Mouse (Mus musculus): Measurements from ENCODE around the gene Cc2d2b. TPM values are rescaled to one million over a fixed set of nuclear protein-coding genes. Genes with fewer than 3 reads are reported as not detected.

The Cc2d2b gene
- 0.13 and 0.33 TPM in 2 replicates for polyA plus RNA-seq (2015; fragmentation: Nextera tagmentation; extraction: Ambion mirVana)

- Histone ChIP-seq H3K36me3 (no peaks in the 10 kb centered on the region), H3K9ac (replicated peaks) (no peak within 1 kb of the TSS), H3K9me3 (no peaks in the 10 kb centered on the region), H3K4me3 (no peak within 1 kb of the TSS), H3K27ac (replicated peaks) (peak within 1 kb of the TSS; percentile 59), H3K4me1 (no peaks in the 10 kb centered on the region), H3K27me3 (no peaks in the 10 kb centered on the region), H3K4me2 (replicated peaks) (no peak within 1 kb of the TSS)
- ATAC-seq (replicated peaks) = no peak
- 69% methylated on average over 16 of the region's 17 CpGs for WGBS
These were observed at the start of gene Cc2d2b for GRCm38 (mm10) chr19:40748559-40748958. TSS of gene Cc2d2b (plus strand) at chr19:40748753.

- Histone ChIP-seq H3K9me3 (no peaks in the 10 kb centered on the region), H3K4me1 (peaks cover 10% of the 10 kb centered on the region; the same call in 1 of the 2 replicates), H3K4me2 (replicated peaks) (no peak overlapping the region), H3K27me3 (no peaks in the 10 kb centered on the region), H3K4me3 (no peak overlapping the region), H3K36me3 (no peaks in the 10 kb centered on the region), H3K9ac (replicated peaks) (no peak overlapping the region), H3K27ac (replicated peaks) (no peak overlapping the region)
- no peak for ATAC-seq (replicated peaks)
- WGBS = 30% methylated on average over 5 of the region's 5 CpGs
These were observed 48.7 kb upstream of the Cc2d2b start for GRCm38 (mm10) chr19:40699816-40700215.

- 32% methylated on average over 4 of the region's 4 CpGs for WGBS
- Histone ChIP-seq H3K27me3 (no peaks in the 10 kb centered on the region), H3K4me2 (replicated peaks) (no peak overlapping the region), H3K9ac (replicated peaks) (no peak overlapping the region), H3K4me1 (peaks cover 10% of the 10 kb centered on the region; the same call in 1 of the 2 replicates), H3K4me3 (no peak overlapping the region), H3K9me3 (no peaks in the 10 kb centered on the region), H3K27ac (replicated peaks) (no peak overlapping the region), H3K36me3 (no peaks in the 10 kb centered on the region)
- 0 out of 2 replicates have a peak, but pooled peaks have one; percentile 48 for ATAC-seq (replicated peaks)
These were observed 46.1 kb upstream of the Cc2d2b start for GRCm38 (mm10) chr19:40702406-40702805.

- WGBS = 78% methylated on average over 16 of the region's 16 CpGs
- no peak for ATAC-seq (replicated peaks)
These were observed 35.5 kb upstream of the Cc2d2b start for GRCm38 (mm10) chr19:40712889-40713628.

GRCm38 (mm10) chr19:40714700-40715099 is 33.9 kb upstream of the Cc2d2b start:
- no peak overlapping the region for H3K27ac ChIP-seq (replicated peaks)
- H3K27me3 ChIP-seq = no peaks in the 10 kb centered on the region
- 69% methylated on average over 5 of the region's 5 CpGs for WGBS
- H3K4me1 ChIP-seq = no peaks in the 10 kb centered on the region
- H3K9me3 ChIP-seq = no peaks in the 10 kb centered on the region
- no peaks in the 10 kb centered on the region for H3K36me3 ChIP-seq
- H3K4me3 ChIP-seq = no peak overlapping the region
- H3K9ac ChIP-seq (replicated peaks) = no peak overlapping the region
- H3K4me2 ChIP-seq (replicated peaks) = no peak overlapping the region
- no peak for ATAC-seq (replicated peaks)

More at GRCm38 (mm10) chr19:40712889-40713628, 35.5 kb upstream of the Cc2d2b start:
- H3K27ac ChIP-seq (replicated peaks) = 0 out of 2 replicates have a peak overlapping the region, but pooled peaks have one; percentile 54
- H3K36me3 ChIP-seq = no peaks in the 10 kb centered on the region
- no peak overlapping the region for H3K4me2 ChIP-seq (replicated peaks)
- H3K9ac ChIP-seq (replicated peaks) = no peak overlapping the region
- H3K9me3 ChIP-seq = no peaks in the 10 kb centered on the region
- no peaks in the 10 kb centered on the region for H3K27me3 ChIP-seq
- H3K4me1 ChIP-seq = no peaks in the 10 kb centered on the region
- no peak overlapping the region for H3K4me3 ChIP-seq

- WGBS = 79% methylated on average over 6 of the region's 6 CpGs
- Histone ChIP-seq H3K27me3 (no peaks in the 10 kb centered on the region), H3K4me2 (replicated peaks) (no peak overlapping the region), H3K36me3 (no peaks in the 10 kb centered on the region), H3K27ac (replicated peaks) (no peak overlapping the region), H3K4me1 (peaks cover under 1% of the 10 kb centered on the region), H3K9me3 (no peaks in the 10 kb centered on the region), H3K9ac (replicated peaks) (no peak overlapping the region), H3K4me3 (no peak overlapping the region)
- ATAC-seq (replicated peaks) = no peak
These were observed 31.6 kb upstream of the Cc2d2b start for GRCm38 (mm10) chr19:40716981-40717380.

GRCm38 (mm10) chr19:40719439-40720105 is 29.0 kb upstream of the Cc2d2b start:
- 60% methylated on average over 11 of the region's 11 CpGs for WGBS
- no peak for ATAC-seq (replicated peaks)
- no peak overlapping the region for H3K27ac ChIP-seq (replicated peaks)
- no peaks in the 10 kb centered on the region for H3K27me3 ChIP-seq
- H3K36me3 ChIP-seq = no peaks in the 10 kb centered on the region
- H3K4me3 ChIP-seq = no peak overlapping the region
- H3K9ac ChIP-seq (replicated peaks) = no peak overlapping the region
- no peaks in the 10 kb centered on the region for H3K9me3 ChIP-seq
- H3K4me2 ChIP-seq (replicated peaks) = no peak overlapping the region
- H3K4me1 ChIP-seq = peaks cover 5% of the 10 kb centered on the region

- 91% methylated on average over 12 of the region's 12 CpGs for WGBS
- Histone ChIP-seq H3K36me3 (no peaks in the 10 kb centered on the region), H3K4me3 (no peak overlapping the region), H3K27ac (replicated peaks) (no peak overlapping the region), H3K4me2 (replicated peaks) (no peak overlapping the region), H3K9ac (replicated peaks) (no peak overlapping the region), H3K4me1 (peaks cover 5% of the 10 kb centered on the region), H3K27me3 (no peaks in the 10 kb centered on the region), H3K9me3 (no peaks in the 10 kb centered on the region)
- no peak for ATAC-seq (replicated peaks)
These were observed 28.2 kb upstream of the Cc2d2b start for GRCm38 (mm10) chr19:40720381-40720780.

- H3K36me3 ChIP-seq = no peaks in the 10 kb centered on the region
- H3K4me3 ChIP-seq = no peak overlapping the region
- no peak overlapping the region for H3K4me2 ChIP-seq (replicated peaks)
- peak; percentile 85 for ATAC-seq (replicated peaks)
- H3K4me1 ChIP-seq = peaks cover 5% of the 10 kb centered on the region
- H3K9me3 ChIP-seq = no peaks in the 10 kb centered on the region
- 48% methylated on average over 11 of the region's 11 CpGs for WGBS
- no peak overlapping the region for H3K9ac ChIP-seq (replicated peaks)
- H3K27me3 ChIP-seq = no peaks in the 10 kb centered on the region
- peak overlapping the region; percentile 71 for H3K27ac ChIP-seq (replicated peaks)
These were observed 26.2 kb upstream of the Cc2d2b start for GRCm38 (mm10) chr19:40722137-40723038.

GRCm38 (mm10) chr19:40723516-40723915 is 25.0 kb upstream of the Cc2d2b start:
- Histone ChIP-seq H3K27ac (replicated peaks) (no peak overlapping the region), H3K4me1 (peaks cover 5% of the 10 kb centered on the region), H3K27me3 (no peaks in the 10 kb centered on the region), H3K4me3 (no peak overlapping the region), H3K9me3 (no peaks in the 10 kb centered on the region), H3K36me3 (no peaks in the 10 kb centered on the region), H3K9ac (replicated peaks) (no peak overlapping the region), H3K4me2 (replicated peaks) (no peak overlapping the region)
- WGBS = 67% methylated on average over 10 of the region's 10 CpGs
- no peak for ATAC-seq (replicated peaks)

GRCm38 (mm10) chr19:40726148-40726547 is 22.4 kb upstream of the Cc2d2b start:
- Histone ChIP-seq H3K27me3 (no peaks in the 10 kb centered on the region), H3K36me3 (no peaks in the 10 kb centered on the region), H3K9ac (replicated peaks) (no peak overlapping the region), H3K4me1 (peaks cover 5% of the 10 kb centered on the region), H3K9me3 (no peaks in the 10 kb centered on the region), H3K4me2 (replicated peaks) (no peak overlapping the region), H3K27ac (replicated peaks) (no peak overlapping the region), H3K4me3 (no peak overlapping the region)
- no peak for ATAC-seq (replicated peaks)
- WGBS = 81% methylated on average over 4 of the region's 4 CpGs

- WGBS = 78% methylated on average over 2 of the region's 2 CpGs
- no peaks in the 10 kb centered on the region for H3K9me3 ChIP-seq
- H3K27me3 ChIP-seq = no peaks in the 10 kb centered on the region
These were observed 21.9 kb upstream of the Cc2d2b start for GRCm38 (mm10) chr19:40726614-40727013.

More at GRCm38 (mm10) chr19:40726614-40727013, 21.9 kb upstream of the Cc2d2b start:
- H3K4me2 ChIP-seq (replicated peaks) = no peak overlapping the region
- H3K4me3 ChIP-seq = no peak overlapping the region
- no peak overlapping the region for H3K9ac ChIP-seq (replicated peaks)
- H3K27ac ChIP-seq (replicated peaks) = no peak overlapping the region
- no peak for ATAC-seq (replicated peaks)
- peaks cover 5% of the 10 kb centered on the region for H3K4me1 ChIP-seq
- H3K36me3 ChIP-seq = no peaks in the 10 kb centered on the region
